Mouse (Mus musculus) ES-CJ7 (cell line): ENCODE results near the gene Zbtb26.

Experiments used
- DNase-seq: peaks from one replicate; pipeline ENCODE4 v3.0.0; 2011; ENCODE audit warnings: low read depth, low spot score

Zbtb26 gene

DNA sequence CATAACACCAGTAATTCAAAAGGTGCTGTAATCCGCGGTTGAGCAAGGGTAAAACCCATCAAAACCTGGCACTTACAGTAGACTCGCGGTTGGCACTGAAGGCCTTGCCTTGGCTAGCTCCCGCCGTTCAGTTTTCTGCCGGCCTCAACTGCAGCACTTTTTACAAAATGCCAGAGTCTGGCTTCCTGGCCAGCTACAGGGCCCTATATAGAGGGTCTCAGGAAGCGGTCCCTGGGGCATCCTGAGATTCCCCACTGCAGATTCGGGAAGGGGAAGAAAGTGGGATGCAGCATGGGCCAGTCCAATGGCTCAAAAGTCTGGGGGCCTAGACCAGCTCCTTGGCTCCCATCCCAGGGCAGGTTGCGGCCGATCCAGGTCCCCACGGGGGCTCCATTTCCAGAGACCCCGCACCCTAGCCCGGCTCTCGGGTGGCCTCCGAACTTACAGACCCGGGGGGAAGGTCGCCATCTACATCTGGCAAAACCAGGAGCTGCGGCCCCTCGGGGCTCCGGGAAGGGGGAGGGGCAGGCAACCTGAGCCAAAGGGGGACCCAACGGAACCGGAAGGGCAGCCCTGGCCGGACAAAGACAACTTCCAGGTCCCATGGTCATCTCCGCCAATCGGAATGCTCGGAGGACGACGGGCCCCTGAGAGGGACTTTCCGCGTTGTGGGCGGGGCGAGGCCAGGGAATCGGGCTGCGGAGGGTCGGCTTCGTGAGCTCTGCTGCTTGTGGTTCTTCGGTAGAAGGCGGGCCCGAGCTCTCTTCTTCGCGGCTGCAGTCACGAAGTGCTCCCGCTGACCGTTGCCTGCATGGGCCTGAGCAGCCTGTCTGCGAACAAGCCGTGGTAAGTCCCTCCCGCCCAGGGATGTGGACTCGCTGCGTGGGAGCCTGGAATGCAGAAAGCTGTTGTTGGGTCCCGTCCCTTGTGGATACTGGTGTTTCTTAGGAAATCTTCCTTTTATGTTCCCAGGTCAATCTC lies at the start of gene Zbtb26, which contains the start of the genes Zbtb6 and Rabgap1:
TSS of gene Zbtb26 (minus strand) at position 525 of the 981 bp plus-strand sequence.
TSS of gene Zbtb6 (minus strand) at position 561 of the 981 bp plus-strand sequence.
TSS of gene Rabgap1 (plus strand) at position 669 of the 981 bp plus-strand sequence.
- peak; percentile 96 for DNase-seq

- no peak for DNase-seq
Measured at GRCm38 (mm10) chr2:37488956-37489355, 46.0 kb upstream of the Zbtb26 start.

DNA sequence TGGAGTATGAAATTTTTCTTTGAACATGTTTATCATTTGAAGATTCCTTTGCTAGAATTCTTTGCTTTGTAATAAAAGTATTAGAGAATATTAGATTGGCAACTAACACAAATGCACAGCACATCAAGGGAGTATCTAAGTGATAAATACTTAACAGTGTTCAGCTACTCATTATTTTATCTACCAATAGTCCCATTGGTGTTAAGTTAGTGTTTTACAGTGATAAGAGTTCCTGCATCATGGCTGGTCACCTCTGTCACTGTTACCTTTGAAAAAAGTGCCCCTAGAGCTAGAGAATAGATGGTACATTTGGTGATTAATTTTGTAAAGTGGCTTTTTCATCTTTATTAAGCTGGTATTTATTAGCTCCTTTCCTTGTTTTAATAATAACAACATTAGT lies 43.5 kb upstream of the Zbtb26 start:
- no peak for DNase-seq

DNA sequence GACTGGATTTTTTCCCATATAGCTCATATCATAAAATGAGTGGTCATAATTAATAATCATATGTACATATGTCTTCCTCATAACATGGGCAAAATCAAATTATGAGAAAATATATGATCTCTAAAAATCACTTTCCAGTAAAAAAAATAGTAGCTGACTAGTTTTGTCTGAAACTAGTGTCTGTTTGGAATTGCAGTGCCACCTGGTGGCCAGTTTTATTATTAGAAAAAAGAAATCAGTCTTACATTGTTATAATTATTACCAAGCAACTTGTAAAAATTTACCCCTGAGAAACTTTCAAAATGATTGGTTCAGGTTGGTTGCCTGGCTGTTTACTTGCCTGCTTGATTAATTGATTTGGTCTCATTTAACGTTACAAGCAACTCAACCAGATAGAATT lies 42.4 kb upstream of the Zbtb26 start:
- DNase-seq = peak; percentile 5

GRCm38 (mm10) chr2:37484165-37484564 lies 41.2 kb upstream of the Zbtb26 start:
- no peak for DNase-seq

- no peak for DNase-seq
Measured at GRCm38 (mm10) chr2:37480039-37480438, 37.1 kb upstream of the Zbtb26 start.

DNA sequence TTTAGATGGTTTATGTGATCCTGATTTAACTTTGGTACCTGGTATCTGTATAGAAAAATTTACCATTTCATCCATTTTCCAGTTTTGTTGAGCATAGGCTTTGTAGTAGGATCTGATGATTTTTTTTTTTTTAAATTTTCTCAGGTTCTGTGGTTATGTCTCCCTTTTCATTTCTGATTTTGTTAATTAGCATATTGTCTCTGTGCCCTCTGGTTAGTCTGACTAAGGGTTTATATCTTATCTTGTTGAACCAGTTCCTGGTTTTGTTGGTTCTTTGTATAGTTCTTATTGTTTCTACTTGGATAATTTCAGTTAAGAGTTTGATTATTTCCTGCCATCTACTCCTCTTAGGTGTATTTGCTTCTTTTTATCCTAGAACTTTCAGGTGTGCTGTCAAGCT lies 36.6 kb upstream of the Zbtb26 start:
- no peak for DNase-seq

DNA sequence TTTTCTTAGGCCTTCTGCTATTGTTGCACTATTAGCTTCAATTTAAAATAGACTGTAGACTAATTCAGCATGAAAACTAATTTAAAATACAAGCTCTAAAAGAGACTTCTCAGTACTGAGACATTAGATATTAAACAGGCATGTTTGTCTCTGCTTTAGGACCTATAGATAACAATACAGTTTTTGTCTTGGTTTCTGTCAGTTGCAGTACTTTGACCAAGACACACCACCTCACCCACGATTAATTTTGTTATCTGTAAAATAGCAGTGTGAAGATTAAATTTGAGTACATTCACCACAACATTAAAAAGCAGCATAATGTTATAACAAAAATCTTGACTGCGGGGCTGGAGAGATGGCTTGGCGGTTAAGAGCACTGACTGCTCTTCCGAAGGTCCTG lies 23.3 kb upstream of the Zbtb26 start:
- no peak for DNase-seq

GRCm38 (mm10) chr2:37460707-37461106 lies 17.8 kb upstream of the Zbtb26 start:
- DNase-seq = peak; percentile 44

- DNase-seq = peak; percentile 63
Measured at GRCm38 (mm10) chr2:37452376-37452760, 9.4 kb upstream of the Zbtb26 start.

- DNase-seq = peak; percentile 93
Measured at GRCm38 (mm10) chr2:37451667-37452375, 8.9 kb upstream of the Zbtb26 start.

DNA sequence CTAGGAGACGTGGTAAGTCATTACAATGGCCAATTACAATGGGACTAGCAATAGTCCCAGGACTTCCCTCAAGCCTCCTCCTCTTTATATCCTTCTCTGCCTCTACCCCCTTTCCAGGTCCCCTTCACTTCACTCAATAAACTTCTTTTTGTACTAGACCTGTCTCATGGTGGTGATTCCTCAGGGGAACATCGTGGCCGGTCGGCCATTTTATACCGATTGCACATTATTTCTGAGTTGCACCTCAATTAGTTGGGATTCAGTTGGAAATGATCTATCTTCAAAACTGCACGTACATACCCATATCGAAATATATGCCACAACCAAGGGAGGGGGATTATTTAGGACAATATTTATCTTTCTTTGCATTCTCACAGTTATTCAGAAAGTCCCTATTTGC lies 11.3 kb downstream of the Zbtb26 start:
- DNase-seq = no peak

DNA sequence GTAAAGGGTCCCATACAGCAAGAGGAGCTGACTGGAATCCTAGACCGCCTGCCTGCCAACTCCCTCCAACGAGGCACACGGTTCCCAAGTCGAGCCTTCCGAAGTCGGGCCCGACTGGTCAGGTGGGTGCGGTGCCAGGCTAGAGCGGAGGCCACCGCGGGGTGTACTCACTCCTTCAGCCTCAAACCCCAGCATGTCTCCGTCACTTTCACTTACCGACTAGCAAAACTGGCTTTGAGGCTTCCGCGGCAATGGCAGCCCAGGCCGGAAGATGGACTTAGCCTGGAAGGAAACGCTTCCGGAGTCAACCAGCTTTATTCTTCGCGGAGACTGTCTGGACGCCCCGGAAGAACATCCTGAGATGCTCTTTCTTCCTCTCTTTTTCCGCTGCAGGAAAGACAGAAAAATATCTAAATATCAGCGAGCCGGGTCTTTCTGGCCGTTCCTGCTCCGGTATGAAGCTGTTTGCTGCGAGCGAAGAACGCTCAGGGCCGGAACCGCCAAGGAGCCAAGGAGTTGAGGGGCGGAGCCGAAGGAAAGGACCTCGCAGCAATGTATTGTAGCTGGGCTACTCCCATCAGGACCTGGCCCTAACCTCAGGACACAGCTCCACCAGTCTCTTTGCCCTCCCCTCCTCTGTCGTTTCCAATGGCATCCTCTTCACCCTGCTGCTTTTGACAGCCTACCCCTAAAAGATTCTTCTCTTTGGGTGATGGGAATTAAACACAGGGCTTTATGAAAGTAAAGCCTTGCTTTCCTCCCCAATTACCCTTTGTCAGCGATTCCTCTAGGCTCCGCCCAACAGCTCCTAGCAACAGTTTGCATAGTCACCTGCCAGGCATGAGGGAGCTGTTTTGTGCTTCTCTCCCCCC lies 12.1 kb downstream of the Zbtb26 start:
- DNase-seq = peak; percentile 84

DNA sequence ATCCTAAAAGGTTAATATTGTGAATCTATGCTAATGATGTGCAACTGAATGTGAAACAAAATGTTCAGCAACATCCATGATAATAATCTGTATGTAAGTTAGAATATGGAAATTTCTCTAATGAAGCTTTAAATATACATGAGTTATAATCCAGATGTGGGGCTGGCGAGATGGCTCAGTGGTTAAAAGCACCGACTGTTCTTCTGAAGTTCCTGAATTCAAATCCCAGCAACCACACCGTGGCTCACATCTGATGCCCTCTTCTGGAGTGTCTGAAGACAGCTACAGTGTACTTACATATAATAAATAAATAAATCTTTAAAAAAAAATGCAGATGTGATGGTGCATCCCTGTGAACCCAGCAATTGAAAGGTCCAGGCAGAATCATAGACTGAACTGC lies 19.3 kb downstream of the Zbtb26 start:
- DNase-seq = no peak

GRCm38 (mm10) chr2:37422306-37423304 lies 20.3 kb downstream of the Zbtb26 start, which contains the start of gene Rc3h2:
Gene Rc3h2 (minus strand): TSS chr2:37422903.
- DNase-seq = peak; percentile 99

- no peak for DNase-seq
Measured at GRCm38 (mm10) chr2:37421903-37422302, 21.0 kb downstream of the Zbtb26 start.

DNA sequence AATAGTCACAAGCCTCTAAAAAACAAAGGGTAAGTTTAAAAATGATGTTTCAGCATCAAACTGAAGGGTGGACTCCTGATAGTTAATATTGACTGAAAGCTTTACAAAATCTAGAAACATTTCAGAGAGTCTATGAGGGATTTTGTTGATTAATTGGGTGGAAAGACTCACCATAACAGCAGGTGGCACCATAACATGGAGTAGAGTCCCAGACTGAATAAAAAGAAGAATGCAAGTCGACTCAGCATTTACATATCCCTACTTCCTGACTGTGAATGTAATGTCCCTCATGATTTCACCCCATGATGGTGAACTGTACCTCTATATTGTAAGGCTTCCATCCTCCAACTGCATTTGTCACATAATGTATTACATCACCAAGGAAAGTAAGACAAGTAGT lies 47.4 kb downstream of the Zbtb26 start:
- DNase-seq = no peak

- no peak for DNase-seq
Measured at GRCm38 (mm10) chr2:37382921-37383320, 60.0 kb downstream of the Zbtb26 start.
